Mouse (Mus musculus): ENCODE measurements at regions not wholly inside any gene's neighbourhood (a gene's known extent, or its start where the extent isn't known, plus 50 kb on each side); places are given as distances from the start of the nearest gene placed in this dataset.

DNA sequence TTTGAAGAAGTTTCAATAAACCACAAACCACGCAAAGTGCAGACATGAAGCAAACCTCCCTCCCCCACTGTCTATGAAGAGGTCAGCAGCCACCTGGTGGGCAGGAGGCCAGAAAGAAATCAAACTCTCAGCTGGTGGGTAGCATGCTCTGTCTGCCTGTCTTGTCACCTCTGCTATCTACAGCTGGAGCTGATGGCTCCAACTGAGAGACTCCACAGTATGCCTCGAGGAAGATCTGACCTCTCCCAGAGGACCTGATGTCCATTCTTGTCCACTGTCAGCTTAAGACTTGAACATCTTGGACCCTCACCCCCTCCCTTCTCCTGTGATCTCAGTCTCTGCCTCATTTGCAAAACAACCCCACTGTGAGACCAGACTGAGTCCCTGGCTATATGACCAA is 585.0 kb upstream of the Cdh11 start:
- TF ChIP-seq POLR2A (IDR thresholded peaks at IDR 0.05; ENCODE audit: extremely low read depth, insufficient read depth, low read length) (no peak), CTCF (IDR thresholded peaks at IDR 0.05; ENCODE audit: low read depth, low read length) (no peak)
